In the genomic region with DNA sequence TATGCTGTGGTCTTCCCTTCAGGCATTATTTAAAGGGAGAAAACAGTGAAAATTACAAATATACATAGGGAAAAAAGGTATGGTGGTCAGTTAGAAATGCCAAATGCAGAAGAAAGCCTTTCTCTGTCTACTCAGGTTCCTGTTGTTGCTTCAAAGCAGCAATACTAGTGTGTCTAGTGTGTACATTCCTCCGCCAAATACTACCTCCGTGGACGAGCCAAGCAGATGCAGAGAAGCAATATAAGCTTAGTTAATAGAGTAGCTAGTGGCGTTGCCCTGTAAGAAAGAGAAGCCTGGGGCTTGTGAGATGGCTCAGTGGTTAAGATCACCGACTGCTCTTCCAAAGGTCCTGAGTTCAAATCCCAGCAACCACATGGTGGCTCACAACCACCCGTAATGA, we compare ENCODE assay signal across 10 mouse cellular contexts.
"Had no signal": no experiment of that assay in that cellular context is flagged by ENCODE, and none has a peak within 500 bp of the region (broad histone marks: within the 10 kb centered on the region; RNA-seq: fewer than 3 reads in every experiment).

No protein-coding gene starts in this region.

- H3K9me3 ChIP-seq: limb, embryonic 13.5 days; neural tube, embryonic 15.5 days had no signal

- H3K4me2 ChIP-seq: limb, embryonic 13.5 days; neural tube, embryonic 15.5 days had no signal

- H3K27me3 ChIP-seq: limb, embryonic 13.5 days; neural tube, embryonic 15.5 days had no signal

- H3K36me3 ChIP-seq: limb, embryonic 13.5 days; neural tube, embryonic 15.5 days had no signal

- H3K4me3 ChIP-seq: limb, embryonic 13.5 days; neural tube, embryonic 15.5 days had no signal

- H3K9ac ChIP-seq: limb, embryonic 13.5 days; liver, embryonic 14.5 days; neural tube, embryonic 15.5 days had no signal

- H3K27ac ChIP-seq: limb, embryonic 13.5 days; liver, embryonic 14.5 days; neural tube, embryonic 15.5 days; stomach, postnatal 0 days had no signal

- DNase-seq: kidney, postnatal 10 days; left cerebral cortex, postnatal 4 days; lung, adult 18-20 months; right cerebral cortex, adult 18-20 months; right cerebral cortex, postnatal 25 days; thymus, postnatal 4 days had no signal
